Mouse (Mus musculus) hindlimb bud, embryonic 11.5 days (tissue): ENCODE measurements around the gene Rpl3l.
"Not testable (repeated sequence)": the region's sequence is repeated elsewhere in the genome, so short reads cannot be mapped to it uniquely, and the experiment has no call there.

Experiments used
- DNase-seq: peaks from one replicate; pipeline ENCODE4 v3.0.0-alpha.2; 2012; ENCODE audit warnings: low read depth, low spot score; ENCODE audit errors: extremely low spot score

Rpl3l gene

GRCm38 (mm10) chr17:24727618-24728017, at the start of gene Rpl3l:
TSS of gene Rpl3l (plus strand) at chr17:24727820.
- no peak for DNase-seq

DNA sequence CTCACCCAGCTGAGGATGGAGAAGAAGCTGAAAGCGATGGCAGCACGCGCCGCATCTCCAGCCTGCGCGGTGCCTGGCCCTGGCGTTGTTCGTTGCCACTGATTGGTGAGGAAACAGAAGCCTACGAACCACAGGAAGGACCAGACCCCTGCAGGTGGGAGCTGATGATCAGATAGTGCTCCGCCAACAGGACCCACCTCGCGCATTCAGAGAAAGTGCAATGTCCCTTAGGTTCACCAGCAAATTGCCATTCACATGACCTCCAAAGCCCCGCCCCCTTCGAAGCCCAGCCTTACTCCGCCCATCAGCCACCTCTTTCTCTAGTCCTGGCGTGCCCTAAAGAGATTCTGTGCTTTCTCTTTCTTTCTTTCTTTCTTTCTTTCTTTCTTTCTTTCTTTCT, 41.1 kb upstream of the Rpl3l start:
- DNase-seq, result no peak

GRCm38 (mm10) chr17:24687146-24687595, 40.4 kb upstream of the Rpl3l start:
- DNase-seq, result no peak

- no peak for DNase-seq
Measured at GRCm38 (mm10) chr17:24687599-24687998, 40.0 kb upstream of the Rpl3l start.

DNA sequence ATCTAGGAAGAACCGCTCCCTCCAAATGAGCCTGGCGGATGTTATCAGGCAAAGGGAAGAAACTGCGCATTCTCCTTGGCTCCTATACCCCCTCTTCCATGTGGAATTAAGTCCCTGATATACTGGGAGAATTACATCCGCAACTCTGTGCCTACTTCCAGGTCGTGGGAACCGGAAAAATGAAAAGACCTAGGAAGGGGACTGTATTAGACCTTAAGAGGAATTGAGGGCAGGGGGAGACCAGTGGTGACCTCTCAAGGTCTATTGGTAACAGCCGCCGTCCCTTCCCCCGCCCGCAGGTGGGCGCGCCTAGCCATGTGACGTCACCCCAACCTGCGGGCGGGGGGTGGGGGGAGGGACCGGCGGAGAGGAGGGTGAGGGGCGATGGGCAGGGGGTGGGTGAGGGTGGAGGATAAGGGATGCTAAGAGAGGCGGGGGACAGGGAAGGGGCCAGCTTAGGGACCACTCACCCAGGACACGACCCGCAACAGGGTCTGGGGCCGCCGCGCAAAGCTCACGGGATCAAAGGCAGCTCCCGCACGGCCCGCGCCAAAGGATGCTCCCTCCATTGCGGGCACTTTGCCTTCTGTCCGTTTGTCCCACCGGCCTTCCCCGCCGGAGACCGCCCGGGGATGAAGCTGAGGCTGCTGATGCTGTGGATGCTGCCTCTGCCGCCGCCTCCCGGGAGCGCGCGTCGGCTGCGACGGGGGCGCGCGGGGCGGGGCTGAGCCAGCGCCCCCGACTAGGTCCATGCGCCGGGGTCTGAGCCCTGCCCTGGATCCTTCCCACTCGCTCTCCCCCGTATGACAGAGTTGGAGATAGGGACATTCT, 38.2 kb upstream of the Rpl3l start, which contains the start of gene Syngr3:
Gene Syngr3, minus strand, starts transcription at position 705 of the 831 bp plus-strand sequence.
- no peak for DNase-seq

- DNase-seq, result no peak
Measured at GRCm38 (mm10) chr17:24692385-24692784, 35.2 kb upstream of the Rpl3l start.

GRCm38 (mm10) chr17:24695326-24696010, 32.2 kb upstream of the Rpl3l start:
- DNase-seq, result no peak

GRCm38 (mm10) chr17:24696011-24696697, 31.5 kb upstream of the Rpl3l start, which contains the start of the genes Gfer and Noxo1:
TSS of gene Gfer (minus strand) at chr17:24696156.
TSS of gene Noxo1 (plus strand) at chr17:24696234.
- DNase-seq, result no peak

- DNase-seq, result no peak
Measured at GRCm38 (mm10) chr17:24697985-24698384, 29.6 kb upstream of the Rpl3l start.

GRCm38 (mm10) chr17:24698715-24699114, 28.9 kb upstream of the Rpl3l start:
- DNase-seq, result no peak

DNA sequence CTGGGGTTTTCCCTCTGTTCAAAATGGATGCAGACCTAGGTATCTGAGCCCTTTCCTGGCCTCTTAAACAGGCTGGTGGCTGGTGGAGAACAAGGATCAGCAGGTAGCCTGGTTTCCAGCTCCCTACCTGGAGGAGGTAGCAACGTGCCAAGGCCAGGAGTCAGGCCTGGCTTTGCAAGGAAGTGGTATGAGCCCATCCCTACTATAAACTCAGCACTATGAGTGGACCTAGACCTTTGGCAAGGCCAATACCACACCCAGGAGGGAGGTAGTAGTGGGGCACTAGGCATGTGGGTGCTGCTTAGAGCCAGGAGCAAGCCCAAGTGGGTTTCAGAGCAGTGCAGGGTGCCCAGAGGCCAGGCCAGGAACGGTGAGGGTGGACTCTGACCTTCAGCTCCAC, 28.1 kb upstream of the Rpl3l start:
- no peak for DNase-seq

- no peak for DNase-seq
Measured at GRCm38 (mm10) chr17:24701251-24701650, 26.4 kb upstream of the Rpl3l start.

GRCm38 (mm10) chr17:24705821-24706220, 21.8 kb upstream of the Rpl3l start:
- DNase-seq, result no peak

GRCm38 (mm10) chr17:24706982-24707800, 20.4 kb upstream of the Rpl3l start, which contains the start of gene Tbl3:
TSS of gene Tbl3 (minus strand) at chr17:24707660.
- DNase-seq, result peak; percentile 77

GRCm38 (mm10) chr17:24707801-24708425, 19.7 kb upstream of the Rpl3l start:
- no peak for DNase-seq

DNA sequence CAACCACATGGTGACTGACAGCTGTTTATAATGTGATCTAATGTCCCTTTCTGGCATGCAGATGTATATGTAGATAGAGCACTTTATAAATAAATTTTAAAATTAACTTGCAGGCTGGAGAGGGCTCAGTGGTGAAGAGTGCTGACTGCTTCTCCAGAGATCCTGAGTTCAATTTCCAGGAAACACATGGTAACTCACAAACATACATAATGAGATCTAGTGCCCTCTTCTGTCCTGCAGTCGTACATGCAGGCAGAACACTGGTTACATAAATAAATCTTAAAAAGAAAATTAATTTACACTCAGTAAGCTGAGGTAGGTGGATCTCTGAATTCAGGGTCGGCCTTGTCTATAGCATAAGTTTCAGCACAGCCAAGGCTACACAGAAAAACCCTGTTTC, 19.0 kb upstream of the Rpl3l start:
- no peak for DNase-seq

- no peak for DNase-seq
Measured at GRCm38 (mm10) chr17:24715556-24715955, 12.1 kb upstream of the Rpl3l start.

DNA sequence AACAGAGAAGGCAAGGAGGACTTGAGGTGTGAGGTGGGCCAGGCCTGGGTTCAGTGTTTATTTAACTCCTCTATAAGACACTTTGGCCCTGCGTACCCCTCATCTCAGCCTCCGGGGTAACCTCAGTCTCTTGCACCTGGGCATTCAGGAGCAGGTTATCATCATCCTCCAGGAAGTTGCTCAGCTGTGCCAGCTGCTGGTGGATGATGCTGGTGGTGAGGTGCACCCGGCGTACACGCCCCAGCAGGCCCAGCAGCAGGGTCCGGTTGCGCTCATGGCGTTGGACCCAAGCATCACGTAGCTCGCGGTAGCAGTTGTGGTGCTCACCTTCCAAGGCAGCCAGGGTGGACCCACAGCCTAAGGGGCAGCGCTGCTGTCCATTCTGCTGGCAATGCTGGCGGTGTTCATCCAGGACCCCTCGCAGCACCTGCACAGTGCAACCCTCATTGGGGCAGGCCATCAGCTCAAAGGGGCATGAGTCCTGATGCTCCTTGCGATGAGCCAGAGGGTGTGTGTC, 11.4 kb upstream of the Rpl3l start:
- no peak for DNase-seq

DNA sequence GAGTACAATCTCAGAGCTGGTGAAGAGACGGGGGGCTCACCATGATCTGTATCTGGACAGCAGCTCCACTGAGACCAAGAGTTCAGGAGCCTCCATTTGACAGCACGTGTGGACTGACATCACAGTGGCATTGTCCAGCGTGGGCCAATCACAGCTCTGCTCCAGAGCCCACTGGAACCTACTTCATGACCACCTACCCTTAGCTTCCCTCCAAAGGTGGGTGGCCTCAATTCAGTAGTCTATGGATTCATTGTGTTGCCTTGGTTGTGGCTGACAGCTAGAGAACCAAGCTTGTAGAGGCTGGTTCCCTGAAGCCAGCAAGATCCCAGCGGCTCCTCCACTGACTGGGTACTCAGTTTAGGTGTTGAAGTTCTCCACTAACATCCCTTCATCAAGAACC, 9.7 kb upstream of the Rpl3l start, which contains the start of the genes Rnf151 and Rps2:
Gene Rnf151, minus strand, starts transcription at position 121 of the 400 bp plus-strand sequence.
Gene Rps2, plus strand, starts transcription at position 174 of the 400 bp plus-strand sequence.
- no peak for DNase-seq

DNA sequence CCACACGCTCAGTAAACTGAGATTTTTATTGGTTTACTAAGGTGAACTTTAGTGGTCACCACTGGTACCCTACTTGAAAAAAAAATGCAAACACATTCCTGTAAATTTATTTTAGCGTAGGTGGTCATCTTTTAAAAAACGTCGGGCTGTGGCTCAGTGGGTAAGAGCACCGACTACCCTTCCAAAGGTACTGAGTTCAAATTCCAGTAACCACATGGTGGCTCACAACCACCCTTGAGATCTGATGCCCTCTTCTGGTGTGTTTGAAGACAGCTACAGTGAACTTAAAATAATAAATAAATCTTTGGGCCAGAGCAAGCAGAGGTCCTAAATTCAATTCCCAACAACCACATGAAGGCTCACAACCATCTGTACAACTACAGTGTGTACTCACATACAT, 8.7 kb upstream of the Rpl3l start:
- not testable (repeated sequence) for DNase-seq
